Mouse (Mus musculus): ENCODE results near the gene Slitrk5.
"Not testable (repeated sequence)": the region's sequence is repeated elsewhere in the genome, so short reads cannot be mapped to it uniquely, and the experiment has no call there.

The Slitrk5 gene

GRCm38 (mm10) chr14:111674664-111675147 lies at the start of gene Slitrk5:
TSS of gene Slitrk5 (plus strand) at chr14:111675097.
- peak; percentile 26 for DNase-seq (ENCODE audit: low read depth)

- DNase-seq (ENCODE audit: low read depth) = no peak
Measured at GRCm38 (mm10) chr14:111672942-111673341, 2.0 kb upstream of the Slitrk5 start.

- peak; percentile 1 for DNase-seq (ENCODE audit: low read depth)
Measured at GRCm38 (mm10) chr14:111675211-111676165, 591 bp downstream of the Slitrk5 start.

- no peak for DNase-seq (ENCODE audit: low read depth)
Measured at GRCm38 (mm10) chr14:111676166-111676581, 1.3 kb downstream of the Slitrk5 start.

GRCm38 (mm10) chr14:111676851-111677291 lies 2.0 kb downstream of the Slitrk5 start:
- no peak for DNase-seq (ENCODE audit: low read depth)

- DNase-seq (ENCODE audit: low read depth) = no peak
Measured at GRCm38 (mm10) chr14:111677361-111678070, 2.6 kb downstream of the Slitrk5 start.

GRCm38 (mm10) chr14:111680271-111680670 lies 5.4 kb downstream of the Slitrk5 start:
- no peak for DNase-seq (ENCODE audit: low read depth)

- no peak for DNase-seq (ENCODE audit: low read depth)
Measured at GRCm38 (mm10) chr14:111681092-111681708, 6.3 kb downstream of the Slitrk5 start.

GRCm38 (mm10) chr14:111681773-111682172 lies 6.9 kb downstream of the Slitrk5 start:
- no peak for DNase-seq (ENCODE audit: low read depth)

GRCm38 (mm10) chr14:111683543-111683942 lies 8.6 kb downstream of the Slitrk5 start:
- DNase-seq (ENCODE audit: low read depth) = no peak

- DNase-seq (ENCODE audit: low read depth) = not testable (repeated sequence)
Measured at GRCm38 (mm10) chr14:111690139-111690538, 15.2 kb downstream of the Slitrk5 start.

GRCm38 (mm10) chr14:111729833-111730232 lies 54.9 kb downstream of the Slitrk5 start:
- no peak for DNase-seq (ENCODE audit: low read depth)
